Mouse (Mus musculus): ENCODE measurements around the gene Naa80. TPM values are rescaled to one million over a fixed set of nuclear protein-coding genes. Genes with fewer than 3 reads are reported as not detected.

Gene Naa80
- polyA plus RNA-seq, 1 experiment, result 43.0 TPM

GRCm38 (mm10) chr9:107550491-107551116 is 28.1 kb upstream of the Naa80 start:
- TF ChIP-seq CTCF (conservative IDR thresholded peaks at IDR 0.05; ENCODE audit: insufficient read depth, insufficient read length, low read depth, low read length) (no peak), POLR2A (IDR thresholded peaks at IDR 0.05; ENCODE audit: low read depth, low read length) (peak; percentile 1)
- H3K4me3 ChIP-seq (ENCODE audit: insufficient read depth, low read depth, low read length), result peak overlapping the region; percentile 67
- 53% methylated on average over 23 of the region's 23 CpGs for WGBS
- H3K27ac ChIP-seq (ENCODE audit: insufficient read depth, low read depth, low read length), result peak overlapping the region; percentile 89
- H3K36me3 ChIP-seq (ENCODE audit: control insufficient read depth, insufficient read depth, low read length), result no peaks in the 10 kb centered on the region
- H3K27me3 ChIP-seq (replicated peaks; ENCODE audit: control insufficient read depth, insufficient read depth, low read length), result no peaks in the 10 kb centered on the region
- DNase-seq, result peak; percentile 95
- peaks cover 32% of the 10 kb centered on the region; the same call in 1 of the 2 replicates for H3K4me1 ChIP-seq (ENCODE audit: control insufficient read depth, insufficient read depth, low read length)

GRCm38 (mm10) chr9:107551117-107551889 is 27.4 kb upstream of the Naa80 start, which contains the start of gene Rassf1:
Rassf1 (plus strand) TSS chr9:107551555.
- WGBS, result 8% methylated on average over 63 of the region's 63 CpGs
- peak; percentile 90 for DNase-seq
- Histone ChIP-seq H3K27ac (ENCODE audit: insufficient read depth, low read depth, low read length) (peak within 1 kb of the TSS; percentile 89), H3K4me3 (ENCODE audit: insufficient read depth, low read depth, low read length) (peak within 1 kb of the TSS; percentile 67), H3K36me3 (ENCODE audit: control insufficient read depth, insufficient read depth, low read length) (no peaks in the 10 kb centered on the region), H3K27me3 (replicated peaks; ENCODE audit: control insufficient read depth, insufficient read depth, low read length) (no peaks in the 10 kb centered on the region), H3K4me1 (ENCODE audit: control insufficient read depth, insufficient read depth, low read length) (peaks cover 33% of the 10 kb centered on the region; the same call in 1 of the 2 replicates)
- TF ChIP-seq CTCF (conservative IDR thresholded peaks at IDR 0.05; ENCODE audit: insufficient read depth, insufficient read length, low read depth, low read length) (no peak), POLR2A (IDR thresholded peaks at IDR 0.05; ENCODE audit: low read depth, low read length) (peak; percentile 29)

- Histone ChIP-seq H3K27me3 (replicated peaks; ENCODE audit: control insufficient read depth, insufficient read depth, low read length) (no peaks in the 10 kb centered on the region), H3K27ac (ENCODE audit: insufficient read depth, low read depth, low read length) (peak overlapping the region; percentile 51), H3K36me3 (ENCODE audit: control insufficient read depth, insufficient read depth, low read length) (no peaks in the 10 kb centered on the region), H3K4me3 (ENCODE audit: insufficient read depth, low read depth, low read length) (peak overlapping the region; percentile 67), H3K4me1 (ENCODE audit: control insufficient read depth, insufficient read depth, low read length) (peaks cover 37% of the 10 kb centered on the region; the same call in 1 of the 2 replicates)
- no peak for DNase-seq
- 33% methylated on average over 8 of the region's 8 CpGs for WGBS
- TF ChIP-seq CTCF (conservative IDR thresholded peaks at IDR 0.05; ENCODE audit: insufficient read depth, insufficient read length, low read depth, low read length), result no peak
- TF ChIP-seq POLR2A (IDR thresholded peaks at IDR 0.05; ENCODE audit: low read depth, low read length), result no peak
These were observed 26.8 kb upstream of the Naa80 start for GRCm38 (mm10) chr9:107551890-107552355.

GRCm38 (mm10) chr9:107552690-107553393 is 25.8 kb upstream of the Naa80 start:
- 78% methylated on average over 5 of the region's 5 CpGs for WGBS
- H3K27ac ChIP-seq (ENCODE audit: insufficient read depth, low read depth, low read length), result no peak overlapping the region
- peaks cover 32% of the 10 kb centered on the region; the same call in 1 of the 2 replicates for H3K4me1 ChIP-seq (ENCODE audit: control insufficient read depth, insufficient read depth, low read length)
- H3K27me3 ChIP-seq (replicated peaks; ENCODE audit: control insufficient read depth, insufficient read depth, low read length), result no peaks in the 10 kb centered on the region
- no peak for DNase-seq
- no peak overlapping the region for H3K4me3 ChIP-seq (ENCODE audit: insufficient read depth, low read depth, low read length)
- H3K36me3 ChIP-seq (ENCODE audit: control insufficient read depth, insufficient read depth, low read length), result peaks cover 3% of the 10 kb centered on the region; the same call in 1 of the 2 replicates
- no peak for TF ChIP-seq CTCF (conservative IDR thresholded peaks at IDR 0.05; ENCODE audit: insufficient read depth, insufficient read length, low read depth, low read length)
- no peak for TF ChIP-seq POLR2A (IDR thresholded peaks at IDR 0.05; ENCODE audit: low read depth, low read length)

GRCm38 (mm10) chr9:107553541-107554318 is 25.0 kb upstream of the Naa80 start:
- TF ChIP-seq CTCF (conservative IDR thresholded peaks at IDR 0.05; ENCODE audit: insufficient read depth, insufficient read length, low read depth, low read length), result no peak
- TF ChIP-seq POLR2A (IDR thresholded peaks at IDR 0.05; ENCODE audit: low read depth, low read length), result no peak
- no peaks in the 10 kb centered on the region for H3K27me3 ChIP-seq (replicated peaks; ENCODE audit: control insufficient read depth, insufficient read depth, low read length)
- peaks cover 3% of the 10 kb centered on the region; the same call in 1 of the 2 replicates for H3K36me3 ChIP-seq (ENCODE audit: control insufficient read depth, insufficient read depth, low read length)
- H3K4me1 ChIP-seq (ENCODE audit: control insufficient read depth, insufficient read depth, low read length), result peaks cover 28% of the 10 kb centered on the region; the same call in 1 of the 2 replicates
- H3K4me3 ChIP-seq (ENCODE audit: insufficient read depth, low read depth, low read length), result peak overlapping the region; percentile 45
- H3K27ac ChIP-seq (ENCODE audit: insufficient read depth, low read depth, low read length), result peak overlapping the region; percentile 70
- DNase-seq, result peak; percentile 72
- WGBS, result 7% methylated on average over 37 of the region's 37 CpGs

GRCm38 (mm10) chr9:107554319-107554825 is 24.3 kb upstream of the Naa80 start:
- Histone ChIP-seq H3K27me3 (replicated peaks; ENCODE audit: control insufficient read depth, insufficient read depth, low read length) (no peaks in the 10 kb centered on the region), H3K4me3 (ENCODE audit: insufficient read depth, low read depth, low read length) (peak overlapping the region; percentile 68), H3K4me1 (ENCODE audit: control insufficient read depth, insufficient read depth, low read length) (peaks cover 28% of the 10 kb centered on the region; the same call in 1 of the 2 replicates), H3K36me3 (ENCODE audit: control insufficient read depth, insufficient read depth, low read length) (peaks cover 3% of the 10 kb centered on the region; the same call in 1 of the 2 replicates), H3K27ac (ENCODE audit: insufficient read depth, low read depth, low read length) (peak overlapping the region; percentile 94)
- under 1% methylated on average over 53 of the region's 53 CpGs for WGBS
- TF ChIP-seq POLR2A (IDR thresholded peaks at IDR 0.05; ENCODE audit: low read depth, low read length) (peak; percentile 62), CTCF (conservative IDR thresholded peaks at IDR 0.05; ENCODE audit: insufficient read depth, insufficient read length, low read depth, low read length) (no peak)
- peak; percentile 97 for DNase-seq
